Mouse (Mus musculus): ENCODE data around the gene Mrpl9. TPM values are rescaled to one million over a fixed set of nuclear protein-coding genes. Genes with fewer than 3 reads are reported as not detected.

Gene Mrpl9
- 13.6 and 17.9 TPM in 2 replicates for polyA plus RNA-seq (2012; rRNA removed; ENCODE audit: low replicate concordance)

GRCm38 (mm10) chr3:94442951-94443596 lies at the start of gene Mrpl9:
Mrpl9 (plus strand) TSS chr3:94443318.

DNA sequence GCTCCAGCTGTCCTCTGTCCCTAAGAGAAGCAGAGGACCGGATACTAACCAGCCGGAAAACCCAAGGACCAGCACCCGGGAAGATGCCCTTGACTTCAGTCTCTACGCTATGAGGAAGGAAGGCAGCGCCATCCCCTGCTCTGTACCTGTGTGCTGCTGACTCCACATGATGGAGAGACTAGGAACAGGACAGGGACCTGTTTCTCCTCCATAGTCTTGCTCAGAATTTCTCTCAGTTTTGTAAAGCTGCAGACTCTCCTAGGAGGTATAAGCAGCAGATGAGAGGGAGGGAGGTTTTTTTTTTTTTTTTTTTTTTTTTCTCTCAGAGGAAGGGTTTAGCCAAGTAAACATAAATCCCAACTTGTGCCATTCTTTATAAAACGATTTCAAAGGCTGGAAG lies 44.9 kb upstream of the Mrpl9 start, which contains the start of gene Lingo4:
TSS of gene Lingo4 (plus strand) at position 301 of the 400 bp plus-strand sequence.

DNA sequence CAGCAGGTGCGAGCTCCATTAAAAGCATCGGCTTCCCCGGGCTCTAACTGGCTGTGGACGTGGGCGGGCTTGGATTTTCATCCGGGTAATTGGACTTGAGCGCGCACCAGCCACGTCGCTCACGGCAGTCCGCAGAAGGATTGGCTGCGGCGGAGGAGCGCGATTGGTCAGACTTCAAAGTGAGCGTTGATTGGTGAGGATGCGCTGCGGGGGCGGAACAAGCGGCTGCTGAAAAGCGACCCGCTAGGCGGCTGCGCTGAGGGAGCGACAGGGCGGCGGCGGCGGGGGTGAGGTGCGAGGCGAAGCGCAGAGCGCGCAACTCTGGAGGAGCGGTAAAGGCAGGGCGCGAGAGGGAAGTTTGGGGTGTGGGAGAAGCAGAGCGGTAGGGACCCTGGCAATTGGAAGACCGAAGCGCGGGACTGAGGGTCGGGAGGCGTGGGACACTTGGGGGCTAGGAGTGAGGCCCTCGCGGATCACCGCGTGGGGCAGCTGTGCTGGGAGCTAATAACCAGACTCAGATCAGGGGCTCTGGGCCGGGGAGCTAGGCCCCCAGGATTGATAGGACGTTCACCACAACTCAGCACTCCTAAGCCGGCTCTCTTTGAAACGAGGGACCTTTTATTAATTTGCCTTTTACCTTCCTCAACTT lies 30.0 kb upstream of the Mrpl9 start, which contains the start of gene Tdrkh:
TSS of gene Tdrkh (plus strand) at position 243 of the 649 bp plus-strand sequence.

GRCm38 (mm10) chr3:94443597-94443964 lies 463 bp downstream of the Mrpl9 start, which contains the start of gene Oaz3:
Oaz3 (minus strand) TSS chr3:94443915.

GRCm38 (mm10) chr3:94477981-94478422 lies 34.9 kb downstream of the Mrpl9 start, which contains the start of gene Celf3:
Celf3 (plus strand) TSS chr3:94478295.

GRCm38 (mm10) chr3:94480291-94480884 lies 37.3 kb downstream of the Mrpl9 start, which contains the start of gene Riiad1:
Riiad1 (minus strand) TSS chr3:94480341.

Other genes with a start within 250 kb of the Mrpl9 start
- gene Gm5286, start 246.6 kb upstream of the Mrpl9 start, polyA plus RNA-seq (2012; rRNA removed; ENCODE audit: low replicate concordance) = not detected in 2 replicates
- not detected in 2 replicates for gene Gm4778, start 179.3 kb upstream of the Mrpl9 start, polyA plus RNA-seq (2012; rRNA removed; ENCODE audit: low replicate concordance)
- gene Them4, start 133.2 kb upstream of the Mrpl9 start, polyA plus RNA-seq (2012; rRNA removed; ENCODE audit: low replicate concordance) = 1.1 and 1.3 TPM in 2 replicates
- gene Them5, start 101.2 kb upstream of the Mrpl9 start, polyA plus RNA-seq (2012; rRNA removed; ENCODE audit: low replicate concordance) = 0.07 TPM in 1 of 2 replicates, not detected in the other
- gene C2cd4d, start 80.9 kb upstream of the Mrpl9 start, polyA plus RNA-seq (2012; rRNA removed; ENCODE audit: low replicate concordance) = 1.7 and 7.8 TPM in 2 replicates
- gene Rorc, start 70.5 kb upstream of the Mrpl9 start, polyA plus RNA-seq (2012; rRNA removed; ENCODE audit: low replicate concordance) = 11.2 and 22.2 TPM in 2 replicates
- gene Lingo4, start 44.8 kb upstream of the Mrpl9 start, polyA plus RNA-seq (2012; rRNA removed; ENCODE audit: low replicate concordance) = 0.21 and 0.33 TPM in 2 replicates
- gene Tdrkh, start 30.0 kb upstream of the Mrpl9 start, polyA plus RNA-seq (2012; rRNA removed; ENCODE audit: low replicate concordance) = not detected in 2 replicates
- gene Oaz3, start 597 bp downstream of the Mrpl9 start, polyA plus RNA-seq (2012; rRNA removed; ENCODE audit: low replicate concordance) = not detected in 2 replicates
- gene Celf3, start 35.0 kb downstream of the Mrpl9 start, polyA plus RNA-seq (2012; rRNA removed; ENCODE audit: low replicate concordance) = 13.9 and 23.0 TPM in 2 replicates
- gene Riiad1, start 37.0 kb downstream of the Mrpl9 start, polyA plus RNA-seq (2012; rRNA removed; ENCODE audit: low replicate concordance) = not detected in 2 replicates
- 2.6 and 2.8 TPM in 2 replicates for gene Snx27, start 139.4 kb downstream of the Mrpl9 start, polyA plus RNA-seq (2012; rRNA removed; ENCODE audit: low replicate concordance)
- not detected in 2 replicates for gene Gm10972, start 199.8 kb downstream of the Mrpl9 start, polyA plus RNA-seq (2012; rRNA removed; ENCODE audit: low replicate concordance)
- 11.1 and 25.5 TPM in 2 replicates for gene Tuft1, start 215.6 kb downstream of the Mrpl9 start, polyA plus RNA-seq (2012; rRNA removed; ENCODE audit: low replicate concordance)

Data from duodenum, adult 2 months (tissue).